Mouse (Mus musculus): Measurements from ENCODE around the gene Syngr2. TPM values are rescaled to one million over a fixed set of nuclear protein-coding genes. Genes with fewer than 3 reads are reported as not detected.

Syngr2 gene
- polyA plus RNA-seq, 1 experiment from 2014 or later = 107 TPM

DNA sequence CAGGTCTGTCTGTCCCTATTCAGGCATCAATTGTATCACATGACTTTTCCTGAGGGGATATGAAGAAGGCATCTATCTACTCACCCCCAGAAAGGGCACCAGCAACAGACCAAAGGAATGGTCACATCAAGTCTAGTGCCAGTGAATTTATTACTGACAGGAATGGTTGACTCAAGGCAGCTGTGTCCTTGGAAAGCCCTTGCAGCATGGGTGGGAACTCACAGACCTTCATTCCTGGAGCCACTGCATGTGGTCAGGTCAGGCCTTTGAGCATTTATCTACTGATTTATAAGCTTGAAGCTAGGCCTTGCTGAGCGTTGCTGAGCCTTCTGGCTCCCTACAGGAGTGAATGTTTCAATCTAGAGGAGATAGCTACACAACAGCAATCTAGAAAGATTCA lies 31.4 kb downstream of the Syngr2 start:
- H3K27ac ChIP-seq = no peak overlapping the region
- 23% methylated on average over 1 of the region's 1 CpGs for WGBS

DNA sequence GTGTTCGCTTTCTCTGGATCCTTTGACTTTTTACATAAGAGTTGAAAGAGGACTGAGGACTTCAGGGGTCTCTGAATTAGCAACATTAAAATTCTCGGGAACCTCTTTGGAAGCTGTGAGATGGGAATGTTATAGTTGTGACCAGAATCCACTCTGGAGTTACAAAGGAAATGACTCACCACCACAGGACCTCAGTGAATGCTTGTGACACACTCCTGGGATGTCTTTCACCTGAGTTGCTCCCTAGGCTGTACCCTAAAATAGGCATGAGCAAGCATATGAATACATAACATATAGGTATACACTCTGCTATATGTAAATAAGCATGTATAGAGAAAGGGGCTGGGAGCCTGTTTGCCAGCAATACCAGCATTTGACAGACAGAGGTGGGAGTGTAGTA lies 34.0 kb downstream of the Syngr2 start:
- Histone ChIP-seq H3K27me3 (ENCODE audit: insufficient read depth, low read length) (no peaks in the 10 kb centered on the region), H3K36me3 (ENCODE audit: insufficient read depth, low read length) (no peaks in the 10 kb centered on the region), H3K27ac (no peak overlapping the region), H3K4me2 (ENCODE audit: low read length) (no peak overlapping the region), H3K9ac (ENCODE audit: low read depth, low read length) (no peak overlapping the region), H3K4me1 (replicated peaks; ENCODE audit: insufficient read depth, low read length) (no peaks in the 10 kb centered on the region), H3K9me3 (replicated peaks; ENCODE audit: low read length) (no peaks in the 10 kb centered on the region), H3K4me3 (replicated peaks; ENCODE audit: low read depth, low read length) (no peak overlapping the region)
- 80% methylated on average over 2 of the region's 2 CpGs for WGBS
- no peak for ATAC-seq (replicated peaks; ENCODE audit: low FRiP score, low read depth)
- TF ChIP-seq CTCF (IDR thresholded peaks at IDR 0.05; ENCODE audit: low read depth) = no peak
- no peak for DNase-seq (ENCODE audit: low spot score)

More for the DNA sequence above, 31.4 kb downstream of the Syngr2 start:
- no peak for TF ChIP-seq CTCF (IDR thresholded peaks at IDR 0.05; ENCODE audit: low read depth)
- H3K4me1 ChIP-seq (replicated peaks; ENCODE audit: insufficient read depth, low read length) = no peaks in the 10 kb centered on the region
- no peaks in the 10 kb centered on the region for H3K36me3 ChIP-seq (ENCODE audit: insufficient read depth, low read length)
- DNase-seq (ENCODE audit: low spot score) (no peak), ATAC-seq (replicated peaks; ENCODE audit: low FRiP score, low read depth) (no peak)
- no peaks in the 10 kb centered on the region for H3K9me3 ChIP-seq (replicated peaks; ENCODE audit: low read length)
- no peak overlapping the region for H3K9ac ChIP-seq (ENCODE audit: low read depth, low read length)
- no peaks in the 10 kb centered on the region for H3K27me3 ChIP-seq (ENCODE audit: insufficient read depth, low read length)
- H3K4me2 ChIP-seq (ENCODE audit: low read length) = no peak overlapping the region
- no peak overlapping the region for H3K4me3 ChIP-seq (replicated peaks; ENCODE audit: low read depth, low read length)

- H3K27ac ChIP-seq = peak overlapping the region; percentile 3
- no peak overlapping the region for H3K9ac ChIP-seq (ENCODE audit: low read depth, low read length)
- TF ChIP-seq CTCF (IDR thresholded peaks at IDR 0.05; ENCODE audit: low read depth) = no peak
- no peaks in the 10 kb centered on the region for H3K36me3 ChIP-seq (ENCODE audit: insufficient read depth, low read length)
- DNase-seq (ENCODE audit: low spot score) = peak; percentile 20
- WGBS = 36% methylated on average over 2 of the region's 2 CpGs
- 0 out of 2 replicates have a peak, but pooled peaks cover 3% of the 10 kb centered on the region for H3K4me1 ChIP-seq (replicated peaks; ENCODE audit: insufficient read depth, low read length)
- 0 out of 2 replicates have a peak, but pooled peaks have one; percentile 26 for ATAC-seq (replicated peaks; ENCODE audit: low FRiP score, low read depth)
- H3K4me2 ChIP-seq (ENCODE audit: low read length) = no peak overlapping the region
- H3K27me3 ChIP-seq (ENCODE audit: insufficient read depth, low read length) = no peaks in the 10 kb centered on the region
- no peak overlapping the region for H3K4me3 ChIP-seq (replicated peaks; ENCODE audit: low read depth, low read length)
- H3K9me3 ChIP-seq (replicated peaks; ENCODE audit: low read length) = no peaks in the 10 kb centered on the region
Observed at GRCm38 (mm10) chr11:117844997-117845396, 35.5 kb downstream of the Syngr2 start.

- 75% methylated on average over 2 of the region's 2 CpGs for WGBS
- H3K9ac ChIP-seq (ENCODE audit: low read depth, low read length) = no peak overlapping the region
- H3K4me3 ChIP-seq (replicated peaks; ENCODE audit: low read depth, low read length) = no peak overlapping the region
- no peaks in the 10 kb centered on the region for H3K9me3 ChIP-seq (replicated peaks; ENCODE audit: low read length)
- H3K36me3 ChIP-seq (ENCODE audit: insufficient read depth, low read length) = no peaks in the 10 kb centered on the region
- no peak for TF ChIP-seq CTCF (IDR thresholded peaks at IDR 0.05; ENCODE audit: low read depth)
- peaks cover 7% of the 10 kb centered on the region; the same call in 1 of the 2 replicates for H3K4me1 ChIP-seq (replicated peaks; ENCODE audit: insufficient read depth, low read length)
- ATAC-seq (replicated peaks; ENCODE audit: low FRiP score, low read depth) (no peak), DNase-seq (ENCODE audit: low spot score) (no peak)
- peak overlapping the region; percentile 3; the same call in 1 of the 2 replicates for H3K27ac ChIP-seq
- H3K27me3 ChIP-seq (ENCODE audit: insufficient read depth, low read length) = no peaks in the 10 kb centered on the region
- no peak overlapping the region for H3K4me2 ChIP-seq (ENCODE audit: low read length)
Observed at GRCm38 (mm10) chr11:117845651-117846050, 36.2 kb downstream of the Syngr2 start.

GRCm38 (mm10) chr11:117846640-117847039 lies 37.2 kb downstream of the Syngr2 start:
- Histone ChIP-seq H3K4me1 (replicated peaks; ENCODE audit: insufficient read depth, low read length) (peaks cover 7% of the 10 kb centered on the region; the same call in 1 of the 2 replicates), H3K27me3 (ENCODE audit: insufficient read depth, low read length) (no peaks in the 10 kb centered on the region), H3K9me3 (replicated peaks; ENCODE audit: low read length) (no peaks in the 10 kb centered on the region), H3K36me3 (ENCODE audit: insufficient read depth, low read length) (no peaks in the 10 kb centered on the region), H3K4me3 (replicated peaks; ENCODE audit: low read depth, low read length) (no peak overlapping the region), H3K9ac (ENCODE audit: low read depth, low read length) (no peak overlapping the region), H3K4me2 (ENCODE audit: low read length) (no peak overlapping the region), H3K27ac (no peak overlapping the region)
- no peak for ATAC-seq (replicated peaks; ENCODE audit: low FRiP score, low read depth)
- WGBS = 40% methylated on average over 5 of the region's 5 CpGs
- DNase-seq (ENCODE audit: low spot score) = peak; percentile 55
- peak; percentile 66 for TF ChIP-seq CTCF (IDR thresholded peaks at IDR 0.05; ENCODE audit: low read depth)

DNA sequence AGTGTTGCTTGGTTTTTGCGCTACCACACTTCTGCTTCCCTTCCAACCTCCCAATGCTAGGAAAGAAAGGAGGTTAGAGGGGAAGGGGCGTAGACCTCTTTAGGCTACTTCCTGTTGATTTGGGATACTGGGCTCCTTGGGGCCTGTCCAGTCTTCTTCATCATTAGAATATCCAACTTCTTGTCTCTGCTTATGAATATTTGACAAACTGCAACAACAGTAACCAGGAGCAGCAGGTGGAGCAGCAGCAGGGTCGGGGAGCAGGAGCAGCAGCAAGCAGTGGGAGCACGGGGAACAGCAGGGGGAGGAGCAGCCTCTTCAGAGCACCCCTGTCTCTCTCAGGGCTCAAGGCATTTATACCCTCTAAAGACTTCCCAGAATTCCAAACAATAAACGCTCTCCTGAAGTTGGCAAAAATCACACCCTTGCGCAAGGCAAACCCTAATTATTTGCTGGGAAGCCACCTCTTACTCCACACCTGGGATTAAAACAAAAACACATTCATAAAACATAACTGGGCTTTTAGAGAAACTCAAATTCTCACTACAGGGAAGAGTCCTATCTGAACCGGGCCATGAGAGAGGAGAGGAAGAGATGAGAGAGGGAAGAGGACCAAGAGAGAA lies 38.2 kb downstream of the Syngr2 start:
- H3K36me3 ChIP-seq (ENCODE audit: insufficient read depth, low read length) = 0 out of 2 replicates have a peak, but pooled peaks cover 1% of the 10 kb centered on the region
- peak overlapping the region; percentile 70 for H3K9ac ChIP-seq (ENCODE audit: low read depth, low read length)
- no peaks in the 10 kb centered on the region for H3K9me3 ChIP-seq (replicated peaks; ENCODE audit: low read length)
- DNase-seq (ENCODE audit: low spot score) (no peak), ATAC-seq (replicated peaks; ENCODE audit: low FRiP score, low read depth) (no peak)
- peak overlapping the region; percentile 94 for H3K27ac ChIP-seq
- no peak for TF ChIP-seq CTCF (IDR thresholded peaks at IDR 0.05; ENCODE audit: low read depth)
- H3K4me3 ChIP-seq (replicated peaks; ENCODE audit: low read depth, low read length) = no peak overlapping the region
- H3K4me2 ChIP-seq (ENCODE audit: low read length) = peak overlapping the region; percentile 78
- no peaks in the 10 kb centered on the region for H3K27me3 ChIP-seq (ENCODE audit: insufficient read depth, low read length)
- peaks cover 7% of the 10 kb centered on the region; the same call in 1 of the 2 replicates for H3K4me1 ChIP-seq (replicated peaks; ENCODE audit: insufficient read depth, low read length)
- 73% methylated on average over 7 of the region's 7 CpGs for WGBS
